Mouse (Mus musculus) layer of hippocampus, postnatal 25 days (tissue): ENCODE data around the gene Scd4. TPM values are rescaled to one million over a fixed set of nuclear protein-coding genes. Genes with fewer than 3 reads are reported as not detected.
"Not testable (repeated sequence)": the region's sequence is repeated elsewhere in the genome, so short reads cannot be mapped to it uniquely, and the experiment has no call there.

Experiments
- DNase-seq, 2 experiments: peaks; one replicate each; pipeline ENCODE4 v3.0.0; 2022; ENCODE audit warnings: mixed read lengths in 2 of 2, low spot score in 1 of 2; ENCODE audit errors: extremely low spot score in 1 of 2
- total RNA-seq, 2 experiments: library from RNA; stranded (reverse); gene quantifications; 2 replicates each; pipeline ENCODE4 v1.2.3; 2021

Gene Scd4
- total RNA-seq, 2 experiments from 2014 or later, result 2.8 to 2.9 TPM

DNA sequence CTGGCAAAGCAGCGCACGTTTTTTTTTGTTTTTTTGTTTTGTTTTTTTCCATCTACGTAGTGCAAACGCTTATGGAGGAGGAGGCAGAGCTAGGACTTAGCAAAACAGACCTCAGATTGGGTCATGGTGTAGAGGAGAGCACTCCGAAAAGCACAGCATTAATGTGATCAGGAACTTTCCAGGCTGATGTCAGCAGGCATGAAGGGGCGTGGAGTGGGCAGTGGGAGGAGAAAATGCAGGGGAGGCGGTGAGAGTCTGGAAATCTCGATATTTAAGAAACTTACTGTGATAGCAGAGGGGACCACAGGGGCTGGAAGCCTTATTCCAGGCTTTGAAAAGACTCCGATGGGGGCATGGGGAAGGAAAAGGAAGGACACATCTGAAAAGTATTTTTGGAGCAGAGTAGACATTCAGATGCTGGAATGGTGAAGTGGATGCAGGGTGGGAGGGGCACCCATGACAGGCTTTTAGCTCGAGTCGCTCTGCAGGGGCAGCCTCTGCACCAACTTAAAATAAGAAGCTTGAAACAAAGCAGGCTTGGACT lies 17.9 kb upstream of the Scd4 start:
- DNase-seq, result peak in 1 of 2 experiments; percentile 24

- DNase-seq, result no peak
These were observed 16.1 kb upstream of the Scd4 start for GRCm38 (mm10) chr19:44316752-44317315.

GRCm38 (mm10) chr19:44317391-44317790 lies 15.5 kb upstream of the Scd4 start:
- DNase-seq, result no peak

GRCm38 (mm10) chr19:44318545-44318944 lies 14.3 kb upstream of the Scd4 start:
- no peak for DNase-seq

DNA sequence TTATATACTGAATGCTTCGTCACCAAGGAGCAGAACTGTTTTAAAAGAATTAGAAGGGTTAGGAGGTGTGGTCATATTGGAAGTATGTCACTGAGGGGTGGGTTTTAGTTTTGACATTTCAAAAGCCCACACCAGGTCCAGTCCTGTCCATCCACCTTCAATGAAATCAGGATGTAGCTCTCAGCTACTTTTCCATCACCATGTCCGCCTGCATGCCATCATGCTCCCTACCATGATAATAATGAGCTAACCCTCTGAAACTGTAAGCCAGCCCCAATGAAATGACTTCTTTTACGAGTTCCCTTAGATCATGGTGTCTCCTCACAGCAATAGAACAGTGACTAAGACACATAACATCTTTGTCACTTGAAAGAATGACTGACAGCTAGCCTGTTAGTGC lies 12.6 kb upstream of the Scd4 start:
- no peak for DNase-seq

DNA sequence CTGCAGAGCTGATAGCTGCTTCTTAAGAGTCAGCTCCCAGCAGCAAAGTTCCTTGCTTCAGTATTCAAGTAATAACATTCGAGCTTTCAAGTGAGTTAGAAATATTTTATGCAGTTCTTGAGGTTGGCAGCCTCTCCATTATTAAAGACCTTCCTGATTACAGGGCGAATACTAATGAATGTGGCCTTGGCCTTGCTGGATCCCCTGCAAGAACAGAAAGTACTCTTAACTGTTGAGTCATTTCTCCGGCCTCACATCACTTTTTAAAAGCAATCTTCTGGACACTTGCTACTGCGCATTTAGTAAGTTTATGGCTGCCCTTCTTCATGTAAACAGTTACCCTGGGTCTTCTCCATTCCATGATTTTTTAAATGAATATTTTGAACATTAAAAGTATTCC lies 11.7 kb upstream of the Scd4 start:
- no peak for DNase-seq

DNA sequence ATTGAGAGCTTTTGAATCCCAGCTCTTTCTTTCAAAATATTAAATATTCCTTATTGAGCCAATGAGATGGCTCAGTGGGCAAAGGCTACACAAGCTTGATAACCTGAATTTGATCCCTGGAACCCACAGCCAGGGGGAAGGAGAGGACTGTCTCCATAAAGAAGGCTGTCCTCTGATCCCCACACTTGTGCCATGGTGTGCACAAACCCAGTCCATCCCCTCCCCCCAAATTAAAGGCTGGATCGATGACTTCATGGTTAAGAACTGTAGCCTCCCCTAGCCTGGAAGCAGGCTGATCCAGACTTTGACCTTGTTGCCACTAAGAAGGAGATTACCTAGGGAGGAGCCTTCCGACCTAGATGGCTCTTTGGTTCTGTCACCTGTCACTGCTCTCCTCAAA lies 11.3 kb upstream of the Scd4 start:
- no peak for DNase-seq

DNA sequence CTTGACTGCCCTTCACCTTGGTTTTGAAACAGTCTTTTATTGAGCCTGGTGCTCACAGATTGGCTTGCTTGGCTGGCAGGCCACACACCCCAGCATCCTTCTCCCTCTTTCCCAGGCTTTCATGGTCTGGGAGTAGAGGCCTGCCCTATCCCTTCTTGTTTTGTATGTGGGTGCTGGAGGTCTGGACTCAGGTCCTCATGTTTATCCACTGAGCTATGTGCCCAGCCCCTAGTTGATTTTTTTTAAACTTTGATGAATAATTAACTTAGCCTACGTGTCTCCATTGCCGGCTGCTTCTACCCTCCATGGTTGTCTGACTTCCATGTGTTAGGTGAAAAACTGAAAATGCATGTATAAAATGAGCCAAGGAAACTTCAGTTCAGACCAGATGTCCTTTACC lies 3.3 kb upstream of the Scd4 start:
- no peak for DNase-seq

DNA sequence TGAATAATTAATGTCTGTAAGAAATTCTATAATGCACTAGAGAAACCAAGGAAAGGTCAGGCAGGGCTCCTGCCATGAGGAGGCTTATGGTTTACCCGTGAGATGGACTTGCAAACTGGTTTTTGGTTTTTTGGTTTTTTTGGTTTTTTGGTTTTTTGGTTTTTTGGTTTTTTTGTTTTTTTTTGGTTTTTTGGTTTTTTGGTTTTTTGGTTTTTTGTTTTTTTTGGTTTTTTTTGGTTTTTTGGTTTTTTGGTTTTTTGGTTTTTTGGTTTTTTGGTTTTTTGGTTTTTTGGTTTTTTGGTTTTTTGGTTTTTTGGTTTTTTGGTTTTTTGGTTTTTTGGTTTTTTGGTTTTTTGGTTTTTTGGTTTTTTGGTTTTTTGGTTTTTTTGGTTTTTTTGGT lies 1.8 kb upstream of the Scd4 start:
- DNase-seq, result not testable (repeated sequence)

DNA sequence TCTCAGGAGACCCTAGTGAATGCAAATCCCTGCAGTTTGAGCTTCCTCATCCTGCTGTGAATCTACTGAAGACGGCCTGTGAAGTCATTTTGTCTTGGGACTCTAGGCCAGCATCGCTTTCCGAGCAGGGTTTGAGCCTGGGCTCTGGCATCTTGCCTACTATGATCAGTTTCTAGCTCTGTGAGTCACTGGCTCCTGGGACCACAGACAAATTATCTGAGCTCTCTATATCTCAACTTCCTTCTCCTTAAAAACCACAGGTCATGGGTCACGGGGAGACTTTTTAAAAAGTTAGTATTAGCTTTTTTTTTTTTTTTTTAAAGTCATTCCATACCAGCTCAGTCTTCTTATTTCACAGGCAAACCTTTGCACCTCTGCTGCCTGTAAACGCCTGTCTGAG lies 981 bp upstream of the Scd4 start:
- DNase-seq, result no peak

DNA sequence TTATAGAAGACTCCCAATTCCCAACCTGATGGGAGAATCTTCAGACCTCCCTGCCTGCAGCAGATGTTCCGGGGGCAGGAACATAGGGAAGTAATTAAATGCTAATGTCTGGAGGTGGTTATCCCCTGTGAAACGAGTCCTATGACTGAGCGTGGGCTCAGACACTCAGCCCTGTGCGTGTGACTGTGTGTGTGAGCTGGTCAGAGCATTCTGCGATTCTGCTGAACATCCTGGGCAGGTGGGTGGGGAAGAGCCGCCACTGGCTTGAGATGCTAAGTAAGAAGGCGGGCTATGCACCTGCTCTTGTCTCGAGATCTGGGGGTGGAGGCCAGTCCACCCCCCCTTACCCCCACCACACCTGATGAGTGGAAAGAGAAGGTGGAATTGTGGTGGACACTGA lies 566 bp upstream of the Scd4 start:
- no peak for DNase-seq

- DNase-seq, result no peak
These were observed 1.1 kb downstream of the Scd4 start for GRCm38 (mm10) chr19:44333991-44334390.

GRCm38 (mm10) chr19:44335876-44336662 lies 3.2 kb downstream of the Scd4 start:
- no peak for DNase-seq

DNA sequence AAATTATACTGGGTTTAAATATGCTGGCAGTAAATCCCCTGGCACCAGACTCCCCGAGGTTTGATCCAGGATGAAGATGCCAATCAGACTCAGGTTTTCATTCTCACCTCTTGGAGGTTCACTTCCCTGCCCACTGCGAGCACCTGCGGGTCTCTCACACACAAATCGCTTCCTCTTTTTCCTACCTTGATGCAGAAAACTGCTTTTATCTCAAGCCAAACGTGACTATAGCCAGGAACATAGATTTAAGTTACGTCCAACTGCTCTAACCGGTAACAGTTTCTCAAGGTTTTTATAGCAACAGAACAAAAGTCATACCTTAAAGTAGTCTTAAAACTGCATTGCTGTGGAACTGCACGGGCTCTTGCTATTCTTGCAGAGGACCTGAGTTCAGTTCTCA lies 16.8 kb downstream of the Scd4 start:
- no peak for DNase-seq

DNA sequence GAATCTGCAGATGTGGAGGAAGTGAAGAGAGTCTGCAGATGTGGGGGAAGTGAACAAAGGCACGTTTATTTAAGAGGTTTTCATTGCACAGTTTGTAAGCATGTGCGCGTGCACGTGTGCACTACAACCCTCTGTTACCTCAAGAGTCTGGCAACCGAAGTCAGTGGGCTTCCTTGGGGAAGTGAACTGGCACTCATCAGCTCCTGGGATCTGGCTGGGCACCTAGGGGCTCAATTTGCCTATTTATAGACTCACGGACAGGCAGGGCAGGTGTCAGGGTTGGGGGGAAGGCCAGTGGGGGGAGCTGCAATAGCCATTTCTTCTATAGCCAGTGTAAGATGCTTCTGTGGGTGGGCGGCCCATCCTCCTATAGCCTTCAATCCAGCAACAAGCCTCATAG lies 18.9 kb downstream of the Scd4 start:
- DNase-seq, result no peak

- no peak for DNase-seq
These were observed 25.8 kb downstream of the Scd4 start for GRCm38 (mm10) chr19:44358700-44359099.

GRCm38 (mm10) chr19:44363529-44363928 lies 30.6 kb downstream of the Scd4 start:
- DNase-seq, result peak; percentile 42 to 73

- no peak for DNase-seq
These were observed 31.1 kb downstream of the Scd4 start for GRCm38 (mm10) chr19:44364029-44364428.

DNA sequence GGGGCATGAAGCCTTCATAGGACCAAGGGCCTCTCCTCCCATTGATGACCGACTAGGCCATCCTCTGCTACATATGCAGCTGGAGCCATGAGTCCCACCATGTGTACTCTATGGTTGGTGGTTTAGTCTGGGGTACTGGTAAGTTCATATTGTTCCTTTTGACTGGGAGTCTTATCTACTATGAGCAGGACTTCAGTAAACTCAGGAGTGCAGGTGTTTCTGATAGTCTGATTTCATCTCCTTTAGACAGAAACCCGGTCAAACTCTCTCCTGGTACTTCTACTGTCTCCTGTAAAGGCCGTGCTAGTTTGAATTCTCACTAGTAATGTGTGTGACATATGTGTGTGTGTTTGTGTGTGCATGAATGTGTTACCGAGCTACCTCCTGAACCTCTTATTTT lies 32.8 kb downstream of the Scd4 start:
- no peak for DNase-seq

DNA sequence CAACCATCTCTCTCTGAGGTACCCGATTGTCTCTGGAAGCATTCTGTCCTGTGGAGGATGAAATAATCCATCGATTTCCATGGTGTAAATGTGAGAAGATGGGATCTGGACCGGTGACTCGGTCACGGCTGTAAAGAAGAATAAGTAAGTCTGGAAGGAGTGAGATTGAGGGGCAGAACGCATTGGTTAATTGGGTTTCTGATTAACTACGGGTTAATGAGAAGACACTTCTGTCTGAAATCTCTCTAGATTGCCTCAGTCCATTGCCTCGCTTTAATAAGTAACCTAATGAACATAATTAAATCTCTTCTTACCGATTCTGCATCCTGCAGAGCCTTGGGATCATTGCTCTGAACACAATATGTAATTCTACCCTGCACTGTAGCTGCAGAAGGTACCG lies 34.2 kb downstream of the Scd4 start:
- DNase-seq, result not testable (repeated sequence)

GRCm38 (mm10) chr19:44369371-44369770 lies 36.5 kb downstream of the Scd4 start:
- DNase-seq, result no peak

- DNase-seq, result no peak
These were observed 37.3 kb downstream of the Scd4 start for GRCm38 (mm10) chr19:44370231-44370630.
